Mouse (Mus musculus): ENCODE results near the gene Mast4.

Gene Mast4

GRCm38 (mm10) chr13:102892783-102893182, 441.5 kb downstream of the Mast4 start:
- DNase-seq (ENCODE audit: low spot score) = no peak

GRCm38 (mm10) chr13:102889989-102890388, 444.3 kb downstream of the Mast4 start:
- DNase-seq (ENCODE audit: low spot score) = no peak

DNA sequence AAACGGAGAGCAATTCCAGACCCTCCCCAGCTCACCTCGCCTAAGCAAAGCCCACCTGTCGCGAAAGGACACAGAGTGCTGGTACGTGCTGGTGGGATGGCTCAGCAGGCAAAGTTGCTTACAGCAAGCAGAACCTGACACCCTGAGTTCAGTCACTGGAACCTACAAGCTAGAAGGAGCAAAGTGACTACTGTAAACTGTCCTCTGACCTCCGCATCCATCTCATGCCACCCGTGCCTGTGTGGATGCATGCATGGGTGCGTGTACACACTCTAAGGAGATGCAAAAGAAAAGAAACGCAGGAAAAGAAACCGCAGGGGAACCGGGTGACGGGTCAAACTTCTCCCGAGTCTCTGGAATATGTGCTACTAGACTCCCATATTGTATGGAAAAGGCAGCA, 444.8 kb downstream of the Mast4 start:
- DNase-seq (ENCODE audit: low spot score) = no peak

- DNase-seq (ENCODE audit: low spot score) = no peak
Measured at GRCm38 (mm10) chr13:102888895-102889490, 445.3 kb downstream of the Mast4 start.

DNA sequence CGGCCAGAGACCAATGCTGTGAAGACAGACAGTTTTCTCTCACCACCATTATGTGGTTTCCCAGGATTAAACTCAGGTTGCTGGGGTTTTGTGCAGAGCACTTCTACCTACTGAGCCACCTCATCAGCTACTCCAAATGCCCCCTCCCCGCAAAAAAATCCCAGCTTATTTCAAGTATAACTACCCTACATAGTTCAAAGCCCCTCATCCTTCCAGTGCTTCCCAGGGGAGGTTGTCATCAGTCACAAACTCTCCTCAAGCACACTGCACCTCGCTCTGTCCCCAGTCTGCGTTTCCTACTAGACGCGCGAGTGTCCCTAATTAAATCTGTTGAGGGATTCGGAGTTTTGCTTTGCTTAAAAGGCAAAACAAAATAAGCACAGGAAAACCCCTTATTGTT, 446.1 kb downstream of the Mast4 start:
- DNase-seq (ENCODE audit: low spot score) = no peak

DNA sequence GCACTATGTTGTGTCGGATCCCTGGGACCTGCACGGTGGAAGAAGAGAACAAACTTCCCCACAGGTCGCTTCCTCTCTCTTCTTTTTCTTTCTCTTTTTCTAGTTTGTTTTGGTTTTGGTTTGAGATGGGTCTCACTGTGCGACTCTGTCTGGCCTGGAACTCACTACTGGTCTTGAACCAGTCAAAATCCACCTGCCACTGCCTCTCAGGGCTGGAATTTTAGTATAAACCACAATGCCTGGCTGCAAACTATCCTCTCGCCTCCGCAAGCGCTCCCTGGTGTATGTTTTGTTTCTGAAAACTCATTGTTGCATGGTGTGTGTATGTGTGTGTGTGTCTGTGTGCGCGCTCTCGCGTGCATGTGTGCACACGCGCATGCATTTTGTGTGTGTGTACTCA, 446.8 kb downstream of the Mast4 start:
- no peak for DNase-seq (ENCODE audit: low spot score)

DNA sequence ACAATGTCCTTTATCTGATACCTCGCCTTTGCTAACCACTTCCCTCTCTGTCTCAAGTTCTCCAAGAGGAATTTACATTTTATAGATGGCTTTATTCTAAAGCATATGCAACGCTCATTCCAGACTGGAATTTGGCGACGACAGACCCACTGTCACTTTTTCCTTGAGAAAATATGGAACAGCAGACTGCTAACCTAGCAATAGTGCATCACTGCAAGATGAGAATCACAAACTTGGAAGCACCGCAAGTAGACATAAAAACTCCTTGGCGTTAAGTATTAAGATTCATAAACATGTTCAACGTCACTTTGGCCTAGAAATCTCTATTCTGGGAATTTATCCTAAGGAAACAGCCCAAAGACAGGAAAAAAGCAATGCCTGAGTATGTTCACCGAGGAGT, 447.5 kb downstream of the Mast4 start:
- DNase-seq (ENCODE audit: low spot score) = no peak

DNA sequence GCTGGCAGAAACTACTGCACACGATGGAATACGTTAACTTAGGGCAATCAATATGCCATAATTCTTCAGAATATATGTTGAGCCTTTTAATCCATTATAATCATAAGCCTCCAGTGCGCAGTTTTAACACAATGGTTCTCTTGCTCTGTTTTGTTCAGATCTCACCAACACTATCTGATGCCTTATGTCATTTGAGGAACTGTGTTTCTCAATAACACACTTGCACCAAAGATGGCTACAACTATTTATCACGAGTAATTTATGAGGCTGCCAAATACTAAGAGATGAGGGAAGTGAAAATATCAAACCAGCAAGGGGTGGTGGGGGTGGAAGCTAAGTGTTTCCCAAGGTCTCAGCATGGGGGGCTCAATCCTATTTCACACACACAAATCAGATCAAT, 448.1 kb downstream of the Mast4 start:
- no peak for DNase-seq (ENCODE audit: low spot score)

DNA sequence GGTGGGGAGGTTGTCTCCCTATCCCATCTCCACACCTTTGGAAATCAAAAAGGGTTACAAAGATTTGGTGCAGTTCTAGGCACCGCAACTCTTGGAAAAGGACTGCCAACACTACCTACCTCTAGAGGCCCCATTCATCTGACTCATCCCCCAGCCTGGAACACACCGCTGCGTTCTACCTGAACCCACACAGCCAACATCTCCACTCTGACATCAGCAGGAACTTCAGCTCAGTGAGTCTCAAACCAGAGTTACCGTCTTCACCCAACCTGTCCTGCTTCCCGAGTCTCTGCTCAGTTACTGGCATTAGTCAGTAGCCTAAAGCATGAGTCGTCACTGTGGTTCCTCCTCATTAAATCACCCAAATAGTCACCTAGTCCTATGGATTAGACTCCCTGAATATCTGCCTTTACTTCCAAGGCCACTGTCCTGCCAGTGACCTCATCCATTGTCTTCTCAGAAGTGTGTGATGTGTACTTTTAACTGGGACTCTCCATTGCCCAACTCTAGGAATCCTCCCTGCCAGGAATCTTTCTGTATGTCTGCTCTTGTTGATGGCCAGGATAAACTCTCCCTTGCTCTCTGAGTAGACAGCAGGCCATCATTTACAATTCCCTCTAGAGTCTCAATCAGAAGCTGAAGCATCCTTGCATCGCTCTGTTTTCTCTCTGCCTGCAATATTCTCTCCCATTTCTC, 453.8 kb downstream of the Mast4 start:
- no peak for DNase-seq (ENCODE audit: low spot score)

DNA sequence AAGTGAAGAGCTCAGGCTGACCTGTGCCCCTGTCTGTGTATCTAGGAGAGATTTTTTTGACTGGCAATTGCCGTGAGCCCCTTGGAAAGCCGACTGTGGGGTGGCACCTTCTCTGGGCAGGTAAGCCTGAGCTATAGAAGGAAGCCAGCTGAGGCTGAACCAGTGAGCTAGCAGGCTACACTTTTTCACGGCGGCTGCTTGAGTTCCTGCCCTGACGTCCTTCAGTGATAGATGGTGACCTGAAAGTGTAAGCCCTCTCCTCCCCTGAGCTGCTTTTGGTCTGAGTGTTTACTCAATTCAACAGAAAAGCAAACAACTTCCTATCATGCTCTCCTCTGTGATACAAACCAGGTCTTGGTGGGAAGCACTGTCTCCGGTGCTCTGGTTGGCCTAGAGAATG, 455.7 kb downstream of the Mast4 start:
- no peak for DNase-seq (ENCODE audit: low spot score)

- DNase-seq (ENCODE audit: low spot score) = no peak
Measured at GRCm38 (mm10) chr13:102877766-102878325, 456.5 kb downstream of the Mast4 start.

DNA sequence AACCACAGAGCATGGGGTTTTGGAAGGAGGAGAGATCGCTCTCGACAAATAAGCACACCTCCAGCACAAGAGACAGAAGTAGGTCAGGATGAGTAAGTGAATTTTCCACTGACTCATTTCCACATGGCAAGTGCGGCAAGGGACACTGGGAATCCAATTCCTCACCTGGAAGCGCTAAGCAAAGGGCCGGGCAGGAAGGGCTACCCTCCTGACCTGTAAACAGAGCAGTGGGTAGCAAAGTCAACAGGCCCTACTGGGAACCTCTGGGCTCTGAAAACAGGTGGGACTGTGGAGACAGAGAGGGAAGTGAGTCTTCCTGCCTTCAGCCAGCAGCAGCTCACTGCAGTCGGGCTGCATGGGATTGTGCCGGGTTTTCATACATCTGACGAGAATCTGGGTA, 457.1 kb downstream of the Mast4 start:
- DNase-seq (ENCODE audit: low spot score) = no peak

- no peak for DNase-seq (ENCODE audit: low spot score)
Measured at GRCm38 (mm10) chr13:102875520-102875919, 458.8 kb downstream of the Mast4 start.

DNA sequence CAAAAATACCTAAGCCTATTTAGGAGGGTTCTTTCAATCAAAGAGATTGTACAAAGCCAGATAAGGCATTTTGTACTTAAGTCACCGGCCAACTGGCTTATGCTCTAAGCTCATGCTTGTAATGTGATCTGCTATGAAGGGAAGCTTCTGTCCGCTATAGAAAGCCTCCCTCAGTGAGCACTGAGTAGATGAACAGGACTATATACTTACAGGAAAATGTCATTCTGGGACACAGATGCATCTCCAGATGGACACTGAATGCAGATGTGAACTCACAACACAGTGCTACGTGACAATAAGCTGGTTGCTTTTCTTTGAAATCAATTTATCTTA, 459.2 kb downstream of the Mast4 start:
- no peak for DNase-seq (ENCODE audit: low spot score)

DNA sequence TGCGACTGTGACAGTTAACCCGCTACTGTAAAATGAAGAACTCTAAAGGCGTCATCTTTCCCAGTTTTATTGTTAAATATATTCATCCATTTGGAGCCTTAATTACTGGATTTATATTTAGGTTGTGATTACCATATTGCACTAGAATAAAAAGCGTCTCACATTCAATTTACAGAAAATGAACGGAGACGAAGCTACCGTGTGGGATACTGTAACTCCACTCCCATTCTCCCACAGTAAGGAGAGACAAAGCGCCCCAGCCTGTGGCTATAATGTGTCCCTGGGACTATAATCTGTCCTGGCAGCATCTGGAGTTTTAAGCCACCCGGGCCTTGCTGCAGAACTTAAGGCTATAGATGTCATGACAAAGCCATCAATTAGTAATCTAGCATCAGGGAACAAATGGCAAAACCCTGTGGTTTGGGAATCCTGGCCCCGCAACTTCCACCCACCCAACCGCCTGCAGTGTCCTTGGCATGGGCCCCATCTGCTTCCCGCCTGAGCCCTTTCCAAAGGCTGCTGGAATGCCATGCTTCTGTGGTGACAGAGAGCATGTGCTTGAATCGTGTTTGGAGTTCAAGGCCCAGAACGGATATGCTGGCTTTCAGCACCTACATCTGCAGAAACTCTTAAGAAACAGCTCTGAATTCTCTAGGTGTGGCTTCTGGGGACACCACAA, 459.7 kb downstream of the Mast4 start:
- DNase-seq (ENCODE audit: low spot score) = no peak

DNA sequence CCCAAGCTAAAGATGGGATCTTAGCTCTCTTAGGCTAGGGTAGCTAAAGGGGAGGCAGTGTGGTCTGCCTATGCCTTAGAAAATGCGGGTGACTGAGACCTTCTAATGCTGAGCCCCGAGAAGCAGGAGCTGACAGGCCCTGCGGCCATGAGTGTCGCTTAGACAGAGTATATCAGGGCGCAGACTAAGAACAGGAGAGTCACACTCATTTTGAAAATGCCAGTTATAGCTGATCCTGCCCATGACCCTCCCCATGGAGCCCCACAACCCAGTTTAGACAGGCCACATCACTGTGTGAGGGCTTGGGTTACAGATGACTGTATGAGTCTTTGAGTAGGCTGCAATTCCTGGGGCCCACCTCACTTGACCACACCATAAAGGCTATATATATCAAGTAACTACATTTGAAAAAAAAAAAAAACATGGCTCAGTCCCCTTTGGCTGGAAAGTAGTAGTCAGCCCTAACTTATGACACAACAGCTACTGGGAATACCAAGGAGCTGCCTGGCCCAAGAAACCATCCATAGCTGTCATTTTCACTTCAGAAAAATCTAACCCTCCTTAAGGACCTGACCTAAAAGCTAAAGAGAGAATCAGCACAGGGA, 460.8 kb downstream of the Mast4 start:
- no peak for DNase-seq (ENCODE audit: low spot score)

DNA sequence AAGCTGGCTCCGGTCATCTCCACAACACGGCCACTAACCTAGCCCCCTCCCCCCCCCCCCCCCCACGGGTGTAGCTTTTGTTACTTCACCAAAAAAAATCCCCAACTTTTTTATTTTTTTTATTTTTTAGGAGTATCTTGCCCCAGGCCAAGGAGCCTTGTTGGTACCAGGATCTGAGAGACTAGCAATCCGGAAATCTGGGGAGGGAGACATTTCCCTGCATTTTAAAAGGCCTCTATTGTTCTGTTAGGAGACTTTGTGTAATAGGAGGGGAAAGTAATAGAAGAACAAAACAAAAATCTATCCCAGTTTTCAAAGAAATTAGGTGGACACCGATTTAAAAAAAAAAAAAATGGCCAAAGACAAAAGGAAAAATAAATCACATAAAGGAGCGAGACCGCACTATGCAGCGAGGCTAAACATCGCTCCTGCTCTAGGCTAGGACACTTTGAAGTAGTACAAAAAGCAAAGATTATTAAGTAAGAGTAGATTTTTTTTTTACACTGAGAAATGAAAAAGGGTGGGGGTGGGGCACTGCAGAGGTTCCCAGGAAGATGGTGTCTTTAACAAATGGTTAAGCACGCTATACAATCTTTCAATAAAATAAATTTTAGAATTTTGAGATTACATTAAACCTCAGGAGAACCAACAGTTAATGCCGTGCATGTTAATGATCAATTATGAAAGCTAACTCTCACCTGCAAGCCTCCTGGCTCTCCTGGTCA, 462.8 kb downstream of the Mast4 start:
- DNase-seq (ENCODE audit: low spot score) = no peak

DNA sequence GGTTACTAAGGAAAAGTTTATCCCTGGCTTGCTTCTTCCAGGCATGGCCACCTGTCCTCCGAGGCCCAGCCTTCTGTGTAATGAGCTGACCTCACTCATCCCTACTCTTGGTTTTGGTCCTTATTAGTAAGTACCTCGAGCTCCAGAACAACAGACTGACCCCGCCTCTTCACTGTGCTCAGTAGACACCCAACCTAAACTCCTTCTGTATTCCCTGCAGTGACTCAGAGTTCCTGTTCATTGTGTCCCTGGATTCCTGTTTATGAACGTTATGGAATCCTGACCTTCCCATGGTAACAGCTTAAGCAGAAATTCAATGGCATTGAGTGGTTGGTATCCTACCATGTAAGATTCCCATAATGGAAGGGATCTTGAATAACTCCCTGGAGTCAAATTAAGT, 464.8 kb downstream of the Mast4 start:
- DNase-seq (ENCODE audit: low spot score) = no peak

GRCm38 (mm10) chr13:102866816-102867215, 467.5 kb downstream of the Mast4 start:
- DNase-seq (ENCODE audit: low spot score) = no peak

GRCm38 (mm10) chr13:102865971-102866724, 468.1 kb downstream of the Mast4 start:
- no peak for DNase-seq (ENCODE audit: low spot score)

DNA sequence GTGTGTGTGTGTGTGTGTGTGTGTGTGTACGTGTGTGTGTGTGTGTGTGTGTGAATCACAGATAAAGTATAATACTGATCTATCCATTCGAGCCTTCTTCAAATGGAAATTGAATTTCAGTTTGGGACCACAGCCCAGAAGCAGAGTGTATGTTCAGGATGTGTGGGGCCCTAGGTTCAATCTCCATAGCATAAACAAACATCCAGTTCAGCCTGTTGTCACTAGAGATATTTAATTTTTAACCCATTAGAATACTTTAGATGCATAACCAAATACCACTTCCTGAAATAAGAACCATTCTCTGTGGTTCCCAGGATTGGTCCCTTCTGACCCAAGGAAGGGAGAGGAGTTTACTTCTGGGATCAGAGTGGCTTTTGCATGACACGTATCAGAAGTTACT, 468.8 kb downstream of the Mast4 start:
- no peak for DNase-seq (ENCODE audit: low spot score)

DNA sequence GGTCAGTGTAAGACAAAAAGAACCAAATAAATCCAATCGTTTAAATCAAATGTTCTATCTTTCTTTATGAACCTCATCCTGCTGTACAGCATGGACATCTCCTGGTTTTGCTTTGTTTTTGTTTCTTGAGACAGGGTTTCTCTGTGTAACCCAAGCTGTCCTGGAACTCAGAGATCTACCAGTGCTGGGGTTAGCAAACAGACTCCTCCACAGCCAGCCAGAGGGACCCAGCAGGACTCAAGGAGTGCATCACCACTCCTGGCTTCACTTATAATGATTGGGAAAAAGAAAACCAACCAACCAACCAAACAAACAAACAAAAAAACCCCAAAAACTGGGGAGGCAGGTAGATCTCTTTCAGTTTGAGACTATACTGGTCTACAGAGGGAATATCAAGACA, 469.5 kb downstream of the Mast4 start:
- no peak for DNase-seq (ENCODE audit: low spot score)

Measured in adipocyte (in vitro differentiated cells).